Mouse (Mus musculus) erythroblast, embryonic 14.5 days (primary cell): ENCODE data around the gene Gm10096. TPM values are rescaled to one million over a fixed set of nuclear protein-coding genes. Genes with fewer than 3 reads are reported as not detected.
"Not testable (repeated sequence)": the region's sequence is repeated elsewhere in the genome, so short reads cannot be mapped to it uniquely, and the experiment has no call there.

ENCODE experiments used
- H3K27me3 ChIP-seq: 2 replicates; pipeline ENCODE4 v1.6.1; 2012; ENCODE audit warnings: inconsistent platforms; ENCODE audit not compliant: control insufficient read depth
- H3K36me3 ChIP-seq: 2 replicates; pipeline ENCODE4 v1.6.1; 2012; ENCODE audit warnings: mild to moderate bottlenecking, inconsistent platforms; ENCODE audit not compliant: control insufficient read depth
- H3K4me1 ChIP-seq: 2 replicates; pipeline ENCODE4 v1.6.1; 2012; ENCODE audit warnings: inconsistent platforms; ENCODE audit not compliant: control insufficient read depth
- H3K4me3 ChIP-seq: replicated peaks from 2 replicates; pipeline ENCODE3; 2012; ENCODE audit warnings: moderate library complexity, mild to moderate bottlenecking, inconsistent platforms
- H3K9me3 ChIP-seq: 2 replicates; pipeline ENCODE4 v1.6.1; 2012; ENCODE audit warnings: low read length, inconsistent platforms, mixed read lengths; ENCODE audit not compliant: control insufficient read depth
- polyA plus RNA-seq: library from polyadenylated mRNA; stranded (reverse); fragments of >175 nt; gene quantifications from 2 replicates; pipeline ENCODE4 v1.2.3, GENCODE M21; 2012

Gene Gm10096
- not detected in 2 replicates for polyA plus RNA-seq

- H3K36me3 ChIP-seq, H3K9me3 ChIP-seq, H3K27me3 ChIP-seq, H3K4me1 ChIP-seq, H3K4me3 ChIP-seq: not testable (repeated sequence)
These were observed at the start of gene Gm10096 for GRCm38 (mm10) chrX:28954602-28955001. Gene Gm10096, minus strand, starts transcription at chrX:28954702.
